Mouse (Mus musculus): ENCODE results near the gene Arpc5. TPM values are rescaled to one million over a fixed set of nuclear protein-coding genes. Genes with fewer than 3 reads are reported as not detected.

The Arpc5 gene
- polyA plus RNA-seq, 1 experiment from 2014 or later: 320 TPM

DNA sequence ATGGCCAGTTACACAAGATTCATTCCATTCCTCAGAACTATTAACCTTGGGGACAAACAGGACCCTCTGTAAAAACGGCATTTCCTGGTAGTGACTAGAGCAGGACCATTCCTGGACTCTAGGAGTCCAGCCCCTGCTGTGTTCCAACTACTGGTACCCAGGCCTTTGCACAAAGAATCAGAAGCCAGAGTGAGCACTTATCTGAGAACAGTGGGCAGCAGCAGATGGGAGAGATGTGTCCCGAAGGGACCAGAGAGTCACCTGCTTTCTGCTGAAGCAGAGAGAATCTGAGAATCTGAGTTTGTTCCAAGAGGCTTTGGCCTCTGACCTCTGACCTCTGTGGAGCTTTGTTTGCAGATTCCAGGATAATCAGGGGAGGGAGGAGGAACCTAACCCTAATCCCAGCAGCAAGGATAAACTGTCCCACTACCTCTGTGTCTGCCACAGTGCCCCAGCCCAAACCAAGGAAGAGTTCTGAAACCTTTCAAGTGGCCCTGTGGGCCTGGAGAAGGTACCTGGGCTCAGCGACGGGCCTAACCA, 21.8 kb downstream of the Arpc5 start:
- Histone ChIP-seq H3K27ac (no peak overlapping the region), H3K9ac (no peak overlapping the region), H3K9me3 (no peaks in the 10 kb centered on the region), H3K4me2 (replicated peaks) (no peak overlapping the region), H3K4me3 (no peak overlapping the region), H3K27me3 (replicated peaks) (no peaks in the 10 kb centered on the region), H3K36me3 (no peaks in the 10 kb centered on the region), H3K4me1 (peaks cover 20% of the 10 kb centered on the region)
- 46% methylated on average over 4 of the region's 4 CpGs for WGBS
- ATAC-seq (ENCODE audit: low FRiP score, low read depth): no peak

DNA sequence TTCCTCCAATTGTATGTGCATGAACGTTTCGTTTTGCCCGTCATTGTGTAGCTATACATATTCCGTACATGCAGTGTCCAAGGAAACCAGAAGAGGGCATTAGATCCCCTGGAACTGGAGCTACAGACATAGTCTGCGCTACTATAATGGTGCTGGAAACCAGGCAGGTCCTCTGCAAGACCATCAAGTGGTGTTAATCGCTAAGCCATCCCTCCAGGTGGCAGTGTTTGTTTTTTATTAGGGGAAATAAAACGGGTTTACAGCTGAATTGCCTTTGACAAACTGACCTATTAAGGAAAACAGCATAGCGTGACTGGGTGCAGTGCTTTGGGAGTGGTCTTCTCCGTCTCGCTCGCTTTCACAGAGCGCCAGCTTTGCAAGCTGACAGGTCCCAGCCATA, 23.9 kb downstream of the Arpc5 start:
- 0 out of 2 replicates have a peak, but pooled peaks have one; percentile 44 for ATAC-seq (ENCODE audit: low FRiP score, low read depth)
- H3K4me3 ChIP-seq: no peak overlapping the region

GRCm38 (mm10) chr1:152790821-152791220, 24.5 kb downstream of the Arpc5 start:
- H3K9me3 ChIP-seq: no peaks in the 10 kb centered on the region
- no peak overlapping the region for H3K4me2 ChIP-seq (replicated peaks)
- WGBS: 6% methylated on average over 6 of the region's 6 CpGs
- no peak overlapping the region for H3K9ac ChIP-seq
- no peaks in the 10 kb centered on the region for H3K27me3 ChIP-seq (replicated peaks)
- H3K4me3 ChIP-seq: no peak overlapping the region
- ATAC-seq (ENCODE audit: low FRiP score, low read depth): no peak
- H3K27ac ChIP-seq: no peak overlapping the region
- H3K4me1 ChIP-seq: peaks cover 28% of the 10 kb centered on the region
- no peaks in the 10 kb centered on the region for H3K36me3 ChIP-seq

More for the DNA sequence above, 23.9 kb downstream of the Arpc5 start:
- Histone ChIP-seq H3K9me3 (no peaks in the 10 kb centered on the region), H3K4me1 (peaks cover 28% of the 10 kb centered on the region), H3K27me3 (replicated peaks) (no peaks in the 10 kb centered on the region), H3K27ac (no peak overlapping the region), H3K9ac (no peak overlapping the region), H3K36me3 (no peaks in the 10 kb centered on the region), H3K4me2 (replicated peaks) (no peak overlapping the region)
- WGBS: 7% methylated on average over 12 of the region's 12 CpGs

GRCm38 (mm10) chr1:152791269-152791668, 24.9 kb downstream of the Arpc5 start:
- Histone ChIP-seq H3K4me2 (replicated peaks) (no peak overlapping the region), H3K4me1 (peaks cover 28% of the 10 kb centered on the region), H3K36me3 (no peaks in the 10 kb centered on the region), H3K27ac (no peak overlapping the region), H3K9ac (no peak overlapping the region), H3K9me3 (no peaks in the 10 kb centered on the region), H3K27me3 (replicated peaks) (no peaks in the 10 kb centered on the region), H3K4me3 (no peak overlapping the region)
- ATAC-seq (ENCODE audit: low FRiP score, low read depth): no peak
- WGBS: 11% methylated on average over 4 of the region's 4 CpGs

GRCm38 (mm10) chr1:152792736-152793494, 26.6 kb downstream of the Arpc5 start:
- no peak overlapping the region for H3K4me3 ChIP-seq
- no peaks in the 10 kb centered on the region for H3K36me3 ChIP-seq
- peak; percentile 52 for ATAC-seq (ENCODE audit: low FRiP score, low read depth)
- no peaks in the 10 kb centered on the region for H3K9me3 ChIP-seq
- H3K9ac ChIP-seq: 0 out of 2 replicates have a peak overlapping the region, but pooled peaks have one; percentile 13
- no peak overlapping the region for H3K27ac ChIP-seq
- H3K4me2 ChIP-seq (replicated peaks): 0 out of 2 replicates have a peak overlapping the region, but pooled peaks have one; percentile 22
- H3K27me3 ChIP-seq (replicated peaks): no peaks in the 10 kb centered on the region
- WGBS: 9% methylated on average over 12 of the region's 12 CpGs
- peaks cover 28% of the 10 kb centered on the region for H3K4me1 ChIP-seq

DNA sequence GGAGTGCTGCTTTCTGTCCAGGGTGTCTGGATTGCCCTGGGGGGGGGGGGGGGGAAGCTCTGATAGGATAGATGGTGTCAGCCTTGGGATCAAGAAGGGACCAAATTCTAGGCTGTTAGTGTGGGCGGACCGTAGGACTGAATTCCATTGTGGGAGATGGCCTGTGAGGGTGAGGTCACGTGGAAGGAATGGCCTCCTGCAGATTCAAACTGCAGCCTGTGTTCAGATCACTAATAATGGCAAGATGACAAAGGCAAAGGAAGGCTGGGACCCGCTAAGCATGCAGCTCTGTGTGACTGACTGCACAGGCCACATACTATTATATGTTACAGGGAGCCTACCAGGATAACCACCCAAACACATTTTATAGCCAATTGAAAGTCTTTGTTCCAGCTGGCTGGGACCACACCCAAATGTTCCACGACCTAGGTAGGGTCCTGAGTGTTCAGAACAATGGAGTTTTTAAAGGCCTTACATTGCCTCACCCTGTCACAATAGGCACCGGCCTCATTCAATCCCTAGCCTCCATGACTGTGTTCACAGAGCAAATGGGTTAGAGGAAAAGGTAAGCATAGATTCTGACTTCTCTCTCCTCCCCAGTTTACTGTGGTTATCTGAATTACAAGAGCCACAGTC, 27.3 kb downstream of the Arpc5 start:
- no peak overlapping the region for H3K4me3 ChIP-seq
- ATAC-seq (ENCODE audit: low FRiP score, low read depth): 0 out of 2 replicates have a peak, but pooled peaks have one; percentile 9
- no peak overlapping the region for H3K4me2 ChIP-seq (replicated peaks)
- no peaks in the 10 kb centered on the region for H3K9me3 ChIP-seq
- no peaks in the 10 kb centered on the region for H3K27me3 ChIP-seq (replicated peaks)
- no peak overlapping the region for H3K9ac ChIP-seq
- WGBS: 14% methylated on average over 6 of the region's 6 CpGs
- peaks cover 28% of the 10 kb centered on the region for H3K4me1 ChIP-seq
- no peaks in the 10 kb centered on the region for H3K36me3 ChIP-seq
- no peak overlapping the region for H3K27ac ChIP-seq

DNA sequence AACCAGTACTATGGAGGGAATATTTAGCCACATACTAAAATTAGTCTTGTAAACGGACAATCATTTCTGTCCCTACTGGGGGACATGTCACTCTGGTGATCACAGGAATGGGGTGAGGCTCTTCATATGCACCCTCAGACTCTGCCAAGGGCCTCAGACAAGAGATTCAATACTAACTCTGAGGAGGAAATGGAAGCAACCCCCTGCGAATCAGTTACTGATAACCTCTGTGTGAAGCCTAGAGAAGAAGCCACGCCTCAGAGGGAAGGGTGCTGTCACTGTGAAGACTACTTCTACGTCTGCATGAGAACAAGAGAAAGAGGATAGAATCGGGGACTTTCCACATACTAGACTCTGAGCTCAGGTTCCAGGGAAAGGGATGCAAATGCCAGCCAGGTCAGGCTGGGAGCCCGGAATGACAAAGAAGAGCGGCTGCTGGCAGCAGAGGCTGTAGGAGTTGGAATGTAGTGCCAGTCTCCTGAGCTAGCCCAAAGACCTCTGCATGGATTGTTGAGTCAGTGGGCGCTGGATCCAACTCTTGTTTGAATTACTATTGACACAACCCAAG, 29.4 kb downstream of the Arpc5 start:
- ATAC-seq (ENCODE audit: low FRiP score, low read depth): no peak
- no peak overlapping the region for H3K27ac ChIP-seq
- H3K9ac ChIP-seq: no peak overlapping the region
- no peak overlapping the region for H3K4me3 ChIP-seq
- no peaks in the 10 kb centered on the region for H3K27me3 ChIP-seq (replicated peaks)
- H3K4me2 ChIP-seq (replicated peaks): no peak overlapping the region
- H3K4me1 ChIP-seq: peaks cover 32% of the 10 kb centered on the region
- 82% methylated on average over 8 of the region's 8 CpGs for WGBS
- no peaks in the 10 kb centered on the region for H3K36me3 ChIP-seq
- no peaks in the 10 kb centered on the region for H3K9me3 ChIP-seq

- no peaks in the 10 kb centered on the region for H3K36me3 ChIP-seq
- H3K9ac ChIP-seq: no peak overlapping the region
- H3K27me3 ChIP-seq (replicated peaks): no peaks in the 10 kb centered on the region
- WGBS: 90% methylated on average over 8 of the region's 8 CpGs
- no peak overlapping the region for H3K4me2 ChIP-seq (replicated peaks)
- ATAC-seq (ENCODE audit: low FRiP score, low read depth): no peak
- peaks cover 24% of the 10 kb centered on the region for H3K4me1 ChIP-seq
- no peaks in the 10 kb centered on the region for H3K9me3 ChIP-seq
- H3K4me3 ChIP-seq: no peak overlapping the region
- no peak overlapping the region for H3K27ac ChIP-seq
Observed at GRCm38 (mm10) chr1:152796683-152797263, 30.4 kb downstream of the Arpc5 start.

- no peak for ATAC-seq (ENCODE audit: low FRiP score, low read depth)
- H3K4me2 ChIP-seq (replicated peaks): no peak overlapping the region
Observed at GRCm38 (mm10) chr1:152798125-152798524, 31.8 kb downstream of the Arpc5 start.

GRCm38 (mm10) chr1:152799897-152800296, 33.6 kb downstream of the Arpc5 start, which contains the start of gene Ncf2:
Gene Ncf2 (plus strand): TSS chr1:152800194.
- ATAC-seq (ENCODE audit: low FRiP score, low read depth): peak; percentile 82
- Histone ChIP-seq H3K4me3 (no peak within 1 kb of the TSS), H3K9me3 (no peaks in the 10 kb centered on the region), H3K4me1 (peaks cover 6% of the 10 kb centered on the region; the same call in 1 of the 2 replicates), H3K27ac (no peak within 1 kb of the TSS), H3K9ac (no peak within 1 kb of the TSS), H3K4me2 (replicated peaks) (no peak within 1 kb of the TSS), H3K36me3 (no peaks in the 10 kb centered on the region), H3K27me3 (replicated peaks) (no peaks in the 10 kb centered on the region)
- 15% methylated on average over 2 of the region's 2 CpGs for WGBS

More at GRCm38 (mm10) chr1:152798125-152798524, 31.8 kb downstream of the Arpc5 start:
- Histone ChIP-seq H3K4me3 (no peak overlapping the region), H3K4me1 (peaks cover 15% of the 10 kb centered on the region), H3K9me3 (no peaks in the 10 kb centered on the region), H3K27me3 (replicated peaks) (no peaks in the 10 kb centered on the region), H3K36me3 (no peaks in the 10 kb centered on the region), H3K9ac (no peak overlapping the region), H3K27ac (no peak overlapping the region)
- WGBS: 82% methylated on average over 9 of the region's 9 CpGs

DNA sequence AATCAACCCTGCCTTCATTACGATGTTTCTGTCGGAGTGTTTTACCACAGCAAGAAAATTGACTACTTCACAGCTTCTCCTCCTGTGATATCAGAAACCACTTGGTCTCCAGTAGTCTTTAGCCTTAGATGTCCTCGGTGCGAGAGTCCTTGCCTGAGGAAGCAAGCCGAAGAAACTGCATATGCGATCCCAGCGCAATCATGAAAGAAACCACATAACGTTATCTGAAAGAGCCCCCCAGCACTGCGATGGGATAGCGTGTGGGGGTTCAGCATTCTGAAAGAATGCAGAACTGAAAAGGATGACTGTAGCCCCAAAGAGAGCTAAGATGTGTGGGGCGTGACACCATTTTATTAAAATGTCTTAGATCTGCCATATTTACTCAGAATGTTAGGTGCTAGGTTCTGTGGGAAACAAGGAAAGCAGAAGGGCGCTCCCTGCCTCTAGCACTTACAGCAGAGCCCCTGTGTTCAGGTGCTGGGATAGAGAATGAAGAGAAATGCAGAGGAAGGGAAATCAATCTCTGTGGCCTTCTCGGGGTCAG, 34.4 kb downstream of the Arpc5 start:
- 79% methylated on average over 13 of the region's 13 CpGs for WGBS
- H3K4me1 ChIP-seq: peaks cover 6% of the 10 kb centered on the region; the same call in 1 of the 2 replicates
- H3K4me2 ChIP-seq (replicated peaks): no peak overlapping the region
- no peak overlapping the region for H3K4me3 ChIP-seq
- no peaks in the 10 kb centered on the region for H3K36me3 ChIP-seq
- no peak overlapping the region for H3K9ac ChIP-seq
- no peak for ATAC-seq (ENCODE audit: low FRiP score, low read depth)
- no peak overlapping the region for H3K27ac ChIP-seq
- H3K9me3 ChIP-seq: no peaks in the 10 kb centered on the region
- no peaks in the 10 kb centered on the region for H3K27me3 ChIP-seq (replicated peaks)
